Mouse (Mus musculus) left cerebral cortex, postnatal 25 days (tissue): ENCODE measurements around the gene Rnf43. TPM values are rescaled to one million over a fixed set of nuclear protein-coding genes. Genes with fewer than 3 reads are reported as not detected.

Experiments
- DNase-seq, 2 experiments: peaks; one replicate each; pipeline ENCODE4 v3.0.0; 2022; ENCODE audit warnings: low spot score in 2 of 2, mixed read lengths in 1 of 2
- intact Hi-C: fragments of 180-260 bp; cut with DNase I; formaldehyde crosslinking; loops from one replicate; pipeline ENCODE4 v1.15.1; 2025
- microRNA-seq, 2 experiments: library from miRNA; unstranded; fragments of <30 nt; microRNA quantifications; one replicate each; pipeline ENCODE4 v1.2.0; 2022
- total RNA-seq, 2 experiments: library from RNA; stranded (reverse); gene quantifications; 2 replicates each; pipeline ENCODE4 v1.2.3; 2021

Rnf43 gene
- total RNA-seq, 2 experiments from 2014 or later = 1.9 to 2.7 TPM

DNA sequence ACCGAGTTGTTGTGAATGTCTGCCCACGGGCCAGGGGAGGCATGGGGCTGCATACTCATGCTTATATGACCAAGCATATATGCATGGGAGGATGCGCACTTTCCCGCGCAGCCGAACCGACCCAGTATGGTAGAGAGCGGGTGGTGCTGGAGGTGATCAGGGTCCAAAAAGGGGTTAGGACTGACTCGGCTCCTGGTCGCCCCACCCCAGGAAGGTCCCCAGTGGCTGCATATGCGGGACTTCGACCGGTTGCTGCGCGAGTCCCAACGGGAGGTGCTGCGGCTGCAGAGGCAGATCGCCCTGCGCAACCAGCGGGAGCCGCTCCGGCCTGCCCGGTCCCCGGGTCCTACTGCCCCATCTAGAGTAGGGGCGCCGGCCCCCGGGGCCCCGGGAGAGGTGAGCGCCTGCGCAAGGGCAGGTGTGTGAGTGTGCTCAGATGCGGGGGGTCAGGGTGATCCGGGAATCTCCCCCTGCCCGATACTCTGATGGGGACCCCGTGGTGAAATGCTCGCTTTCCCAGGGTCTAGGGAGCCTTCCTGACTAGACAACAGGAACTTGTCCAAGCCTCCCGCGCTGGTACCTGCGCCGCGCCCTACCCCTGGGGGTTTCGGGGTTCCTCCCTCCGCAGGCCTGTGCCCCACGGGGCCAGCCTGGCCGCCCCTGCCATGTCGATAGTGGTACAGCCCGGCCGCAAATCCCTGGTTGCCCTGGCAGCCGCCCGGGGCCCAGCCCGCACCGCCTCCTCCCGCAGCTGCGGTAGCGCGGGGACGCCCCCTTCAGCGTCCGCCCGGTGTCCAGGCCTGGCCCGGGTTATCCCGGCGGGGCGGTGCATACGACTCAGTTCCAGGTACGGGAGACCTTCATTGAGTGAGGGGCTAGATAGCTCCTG is 101.7 kb downstream of the Rnf43 start:
- peak; percentile 51 to 52 for DNase-seq
- intact Hi-C loops = loop anchor here (2.0 to 5.0 kb wide), 3 partner anchors 27 to 167 kb away; partner anchors contain the start of genes Rnf43 and Supt4a

DNA sequence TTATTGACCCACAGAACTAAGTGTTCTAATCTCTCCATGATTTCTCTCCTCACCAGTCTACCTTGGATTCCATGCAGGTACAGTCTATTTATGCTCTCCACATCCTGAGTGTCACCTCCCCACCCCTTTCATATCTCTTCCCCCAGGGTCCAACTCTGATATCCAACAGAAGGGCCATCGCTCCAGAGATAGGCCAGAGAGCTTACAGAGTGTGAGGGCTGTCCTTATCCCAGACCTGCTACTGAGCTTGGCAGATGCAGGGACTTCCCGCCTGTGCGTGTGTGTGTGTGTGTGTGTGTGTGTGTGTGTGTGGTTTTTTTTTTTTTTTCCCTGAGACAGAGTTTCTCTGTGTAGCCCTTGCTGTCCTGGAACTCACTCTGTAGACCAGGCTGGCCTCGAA is 106.2 kb downstream of the Rnf43 start:
- intact Hi-C loops = no loop called here
- no peak for DNase-seq

DNA sequence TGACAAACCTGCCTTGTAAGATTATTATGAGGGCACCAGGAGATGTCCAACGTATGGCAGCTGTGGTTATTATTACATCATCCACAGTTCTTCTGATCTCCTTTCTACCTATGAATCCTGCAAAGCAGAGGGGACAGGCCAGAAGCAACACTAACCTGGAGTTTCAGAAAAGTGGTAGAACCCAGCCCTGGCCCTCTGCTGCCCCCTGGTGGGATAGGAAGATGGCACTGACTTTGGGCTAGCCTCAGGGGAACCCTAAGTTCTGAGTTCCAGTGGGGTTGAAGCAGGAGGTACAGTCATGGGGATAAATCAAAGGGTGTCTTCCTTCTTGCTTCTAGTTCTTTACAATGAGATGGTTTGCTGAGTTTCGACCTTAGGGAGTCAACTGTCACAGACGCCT is 108.5 kb downstream of the Rnf43 start:
- DNase-seq = peak; percentile 49 to 64
- intact Hi-C loops = loop anchor here (1.0 kb wide), 1 partner anchor 109 kb away; the partner anchor contains the start of gene Rnf43

DNA sequence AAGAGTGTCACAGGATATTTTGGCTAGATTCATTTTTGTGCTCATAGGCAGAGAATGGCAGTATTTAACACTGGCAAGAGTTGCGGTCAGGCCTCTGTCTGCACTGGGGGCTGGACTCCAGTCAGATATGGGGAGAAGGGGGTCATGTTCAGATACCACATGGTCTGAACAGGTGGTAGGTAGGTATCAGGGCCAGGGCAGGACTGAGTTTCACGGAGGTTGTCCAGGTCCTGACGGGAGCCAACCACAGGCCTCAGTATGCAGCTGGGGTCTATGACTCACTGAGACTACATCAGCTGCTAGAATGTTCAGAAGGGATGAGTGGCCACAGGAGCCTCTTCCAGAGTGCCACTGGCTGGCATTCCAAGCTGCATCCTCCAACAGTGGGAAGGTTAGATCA is 109.8 kb downstream of the Rnf43 start:
- intact Hi-C loops = no loop called here
- DNase-seq = no peak

DNA sequence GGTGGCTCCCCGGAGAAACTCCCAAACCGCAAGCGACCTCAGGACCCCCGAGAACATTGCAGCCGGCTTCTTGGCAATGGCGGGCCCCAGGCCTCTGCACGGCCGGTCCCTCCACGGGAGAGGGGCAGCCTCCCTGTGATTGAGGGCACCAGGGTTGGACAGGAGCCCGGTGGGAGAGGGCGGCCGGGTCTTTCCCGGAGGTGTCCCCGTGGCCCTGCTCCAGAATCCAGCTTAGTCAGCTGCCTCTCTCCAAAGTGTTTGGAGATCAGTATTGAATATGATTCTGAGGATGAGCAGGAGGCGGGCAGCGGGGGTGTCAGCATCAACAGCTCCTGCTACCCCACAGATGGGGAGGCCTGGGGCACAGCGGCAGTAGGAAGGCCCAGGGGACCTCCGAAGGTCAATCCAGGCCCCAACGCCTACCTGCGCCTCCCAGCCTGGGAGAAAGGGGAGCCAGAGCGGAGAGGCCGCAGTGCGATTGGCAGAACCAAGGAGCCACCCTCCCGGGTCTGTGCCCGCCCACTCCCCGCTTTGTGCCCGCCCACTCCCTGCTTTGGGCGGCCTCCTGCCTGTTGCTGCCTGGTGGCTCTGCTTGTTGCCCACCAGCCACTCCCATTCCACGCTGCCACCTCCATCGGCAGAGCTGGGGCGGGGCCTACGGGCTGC is 115.7 kb downstream of the Rnf43 start:
- intact Hi-C loops = no loop called here
- peak; percentile 62 to 63 for DNase-seq

DNA sequence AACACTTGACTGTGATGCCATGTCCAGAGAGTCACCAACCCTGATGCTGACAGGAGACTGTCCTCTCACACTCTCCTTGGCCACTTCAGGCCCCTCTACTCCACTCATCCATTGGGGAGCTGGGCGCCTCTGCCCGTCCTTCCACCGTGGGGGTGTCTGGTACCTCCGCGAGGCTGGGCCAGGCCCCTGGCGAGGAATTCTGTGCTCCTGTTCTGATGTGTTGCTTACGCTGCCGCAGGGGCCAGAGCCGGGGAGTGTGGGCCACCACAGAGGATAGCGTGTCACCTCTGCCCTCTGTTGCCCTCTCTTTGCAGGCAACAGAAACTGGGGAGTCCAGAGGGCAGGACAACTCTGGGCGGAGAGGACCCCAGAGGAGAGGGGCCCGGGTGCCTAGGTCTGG is 116.4 kb downstream of the Rnf43 start:
- intact Hi-C loops = no loop called here
- no peak for DNase-seq

DNA sequence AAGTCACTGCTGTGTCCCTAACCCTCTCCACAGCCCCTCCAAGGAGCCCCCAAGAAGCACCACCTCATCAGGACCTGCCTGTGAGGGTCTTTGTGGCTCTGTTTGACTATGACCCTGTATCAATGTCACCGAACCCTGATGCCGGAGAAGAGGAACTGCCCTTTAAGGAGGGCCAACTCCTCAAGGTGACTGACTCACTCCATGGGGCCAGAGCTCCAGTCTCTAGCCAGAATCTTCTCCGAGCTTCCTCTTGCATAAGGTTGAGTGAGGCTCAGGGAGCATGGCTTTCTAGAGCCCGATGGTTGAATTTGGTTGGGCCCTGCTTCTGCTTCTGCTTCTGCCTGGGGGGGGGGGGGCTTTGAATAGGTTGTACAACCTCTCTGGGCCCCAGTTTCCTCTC is 116.9 kb downstream of the Rnf43 start:
- intact Hi-C loops = no loop called here
- no peak for DNase-seq

DNA sequence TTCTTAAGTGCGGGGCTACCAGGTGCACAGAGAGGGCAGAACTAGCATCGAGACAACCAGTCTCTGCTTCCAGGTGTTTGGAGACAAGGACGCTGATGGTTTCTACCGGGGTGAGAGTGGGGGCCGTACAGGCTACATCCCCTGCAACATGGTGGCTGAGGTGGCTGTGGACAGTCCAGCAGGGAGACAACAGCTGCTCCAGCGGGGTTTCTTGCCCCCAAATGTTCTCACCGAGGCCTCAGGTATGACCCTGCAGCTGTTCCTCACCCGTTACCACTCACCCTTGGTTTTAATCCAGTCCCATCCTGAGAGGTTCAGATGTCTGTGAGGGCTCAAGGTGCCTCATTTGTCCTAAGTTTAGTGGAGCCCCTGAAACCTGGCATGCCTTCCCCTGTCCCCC is 117.6 kb downstream of the Rnf43 start:
- no peak for DNase-seq
- intact Hi-C loops = no loop called here

Small RNA genes lying within 50 kb of the gene (microRNA-seq; reads per million reads assigned to microRNA genes)
- 0 reads per million in 2 experiments for gene Mir142
- gene Mir142b = 0 reads per million in 2 experiments

Other genes with a start within 250 kb of the Rnf43 start
- gene Gm11492, start 96.1 kb upstream of the Rnf43 start, total RNA-seq = not detected
- 100 to 1,000 TPM; 135 to 151 TPM for gene Sept4, start 93.8 kb upstream of the Rnf43 start, total RNA-seq
- gene Mtmr4, start 70.6 kb upstream of the Rnf43 start, total RNA-seq = 10 to 100 TPM; 90.6 to 95.2 TPM
- under 1 TPM; 0.27 to 0.71 TPM for gene Hsf5, start 45.6 kb upstream of the Rnf43 start, total RNA-seq
- gene Supt4a, start 74.8 kb downstream of the Rnf43 start, total RNA-seq = 10 to 100 TPM; 69.9 to 86.3 TPM
- 100 to 1,000 TPM; 165 to 189 TPM for gene Tspoap1, start 97.8 kb downstream of the Rnf43 start, total RNA-seq
- gene Mpo, start 130.9 kb downstream of the Rnf43 start, total RNA-seq = not detected
- under 1 TPM; 0.32 to 0.44 TPM for gene Lpo, start 165.6 kb downstream of the Rnf43 start, total RNA-seq
- gene Mks1, start 190.5 kb downstream of the Rnf43 start, total RNA-seq = 1 to 10 TPM; 4.2 to 4.4 TPM
- under 1 TPM in 1 of 2 experiments, not detected in 1; 0.39 TPM for gene Epx, start 212.8 kb downstream of the Rnf43 start, total RNA-seq
- gene Olfr462, start 229.5 kb downstream of the Rnf43 start, total RNA-seq = not detected
- not detected for gene Olfr463, start 234.7 kb downstream of the Rnf43 start, total RNA-seq